Mouse (Mus musculus) heart, embryonic 15.5 days (tissue): ENCODE measurements around the gene 1700008O03Rik. TPM values are rescaled to one million over a fixed set of nuclear protein-coding genes. Genes with fewer than 3 reads are reported as not detected.

Source experiments
- ATAC-seq: fragments of 200-750 bp; cut with Nextera tagmentation; replicated peaks from 2 replicates; pipeline ENCODE4 v1.8.0; 2017; ENCODE audit warnings: low read depth, moderate TSS enrichment; ENCODE audit not compliant: insufficient number of reproducible peaks, insufficient read depth, low FRiP score
- H3K27ac ChIP-seq: fragments of 300-500 bp; sonication (generic); 2 replicates; pipeline ENCODE4 v1.5.1; 2015; ENCODE audit warnings: mild to moderate bottlenecking, inconsistent platforms
- H3K27me3 ChIP-seq: fragments of 300-500 bp; sonication (generic); 2 replicates; pipeline ENCODE4 v1.6.1; 2015; ENCODE audit warnings: inconsistent platforms
- H3K36me3 ChIP-seq: fragments of 300-500 bp; sonication (generic); 2 replicates; pipeline ENCODE4 v1.6.1; 2015; ENCODE audit warnings: mild to moderate bottlenecking, inconsistent platforms
- H3K4me1 ChIP-seq: fragments of 300-500 bp; sonication (generic); replicated peaks from 2 replicates; pipeline ENCODE4 v1.6.1; 2015; ENCODE audit warnings: inconsistent platforms
- H3K4me2 ChIP-seq: fragments of 300-500 bp; sonication (generic); 2 replicates; pipeline ENCODE4 v1.6.1; 2015; ENCODE audit warnings: inconsistent platforms, mild to moderate bottlenecking, moderate library complexity
- H3K4me3 ChIP-seq: fragments of 300-500 bp; sonication (generic); 2 replicates; pipeline ENCODE4 v1.5.1; 2015; ENCODE audit warnings: mild to moderate bottlenecking, inconsistent platforms
- H3K9ac ChIP-seq: fragments of 300-500 bp; sonication (generic); 2 replicates; pipeline ENCODE4 v1.6.1; 2015; ENCODE audit warnings: mild to moderate bottlenecking, inconsistent platforms
- H3K9me3 ChIP-seq: fragments of 300-500 bp; sonication (generic); replicated peaks from 2 replicates; pipeline ENCODE4 v1.6.1; 2016; ENCODE audit warnings: inconsistent platforms
- WGBS: fragments of 180-500 bp; shearing (Covaris S2); methylation state at CpG from one replicate; pipeline ENCODE4 v1.1.7; 2015; ENCODE audit warnings: mixed read lengths; 5-methylcytosine and 5-hydroxymethylcytosine counted together
- polyA plus RNA-seq: library from polyadenylated mRNA; unstranded; fragments of >200 nt; fragmentation: Nextera tagmentation; extraction: Ambion mirVana; gene quantifications from 2 replicates; pipeline ENCODE4 v1.2.1, GENCODE M21; 2015

The 1700008O03Rik gene
- polyA plus RNA-seq, 1 experiment from 2014 or later = 0.13 TPM

DNA sequence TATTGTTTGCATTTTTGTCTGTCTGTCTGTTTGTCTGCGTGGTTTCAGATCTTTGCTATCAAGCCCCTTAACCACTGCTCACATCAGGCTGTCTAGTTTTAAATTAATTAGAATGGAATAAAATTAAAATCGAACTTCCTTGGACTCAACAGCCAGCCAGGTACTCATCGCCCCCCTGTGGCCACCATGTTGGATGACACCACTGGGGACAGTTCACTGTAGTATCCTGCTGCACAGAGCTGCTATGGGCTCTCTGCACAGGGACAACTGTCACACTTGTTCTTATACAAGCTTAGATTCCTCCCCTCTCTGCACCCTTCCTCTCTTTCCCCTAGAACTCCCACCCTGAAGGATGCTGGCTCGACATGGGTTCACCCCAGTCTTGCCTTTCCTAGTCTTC lies 67.7 kb downstream of the 1700008O03Rik start:
- no peaks in the 10 kb centered on the region for H3K9me3 ChIP-seq
- H3K9ac ChIP-seq = no peak overlapping the region
- H3K4me1 ChIP-seq = no peaks in the 10 kb centered on the region
- no peaks in the 10 kb centered on the region for H3K36me3 ChIP-seq
- H3K27ac ChIP-seq = no peak overlapping the region
- WGBS = 28% methylated on average over 4 of the region's 4 CpGs
- no peak overlapping the region for H3K4me3 ChIP-seq
- no peak for ATAC-seq
- peaks cover 34% of the 10 kb centered on the region for H3K27me3 ChIP-seq
- H3K4me2 ChIP-seq = no peak overlapping the region

DNA sequence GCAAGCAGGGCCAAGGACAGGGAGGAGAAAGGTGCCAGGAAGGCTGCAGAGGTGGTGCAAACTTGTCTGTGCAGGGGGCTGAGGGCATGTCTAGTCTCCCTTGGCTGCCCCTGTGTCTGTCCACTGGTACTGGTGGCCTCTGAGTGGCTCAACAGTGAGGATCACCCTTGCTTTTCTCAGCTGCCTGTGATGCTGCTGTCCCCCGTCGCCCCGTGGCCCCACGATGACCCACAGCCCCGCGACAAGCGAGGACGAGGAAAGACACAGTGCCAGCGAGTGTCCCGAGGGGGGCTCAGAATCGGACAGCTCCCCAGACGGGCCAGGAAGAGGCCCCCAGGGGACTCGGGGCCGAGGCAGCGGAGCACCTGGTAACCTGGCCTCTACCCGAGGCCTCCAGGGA lies 73.1 kb downstream of the 1700008O03Rik start:
- no peaks in the 10 kb centered on the region for H3K36me3 ChIP-seq
- no peak overlapping the region for H3K27ac ChIP-seq
- no peak overlapping the region for H3K9ac ChIP-seq
- peaks cover 77% of the 10 kb centered on the region for H3K27me3 ChIP-seq
- no peak for ATAC-seq
- WGBS = 50% methylated on average over 16 of the region's 16 CpGs
- H3K4me3 ChIP-seq = no peak overlapping the region
- H3K4me2 ChIP-seq = no peak overlapping the region
- peaks cover 16% of the 10 kb centered on the region for H3K4me1 ChIP-seq
- no peaks in the 10 kb centered on the region for H3K9me3 ChIP-seq

DNA sequence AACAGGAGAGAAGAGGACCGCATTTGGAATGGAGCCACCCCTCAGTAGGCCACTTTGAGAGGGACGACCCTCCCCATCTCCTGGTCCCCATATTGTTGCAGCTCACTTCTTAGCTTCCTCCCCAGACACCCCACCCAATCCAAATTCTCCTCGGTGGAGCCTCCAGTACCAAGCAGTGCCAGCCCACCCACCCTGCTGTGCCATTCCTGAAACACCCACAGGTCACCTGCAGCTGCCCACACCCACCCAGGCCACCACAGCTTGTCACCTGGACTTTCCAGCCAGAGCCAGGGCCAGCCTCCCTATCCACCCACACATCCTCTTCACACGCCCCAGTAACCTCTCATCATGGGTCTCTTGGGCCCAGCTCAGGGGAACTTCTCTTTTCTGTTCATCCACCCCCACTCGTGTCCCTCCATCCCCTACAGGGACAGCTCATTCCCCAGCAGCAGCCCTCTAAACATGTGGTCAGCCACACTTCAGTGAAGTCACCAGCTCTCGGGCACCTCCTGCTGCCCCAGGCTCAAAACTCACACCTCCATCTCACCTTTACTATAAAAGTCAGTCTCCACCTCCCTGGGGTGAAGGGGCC lies 73.8 kb downstream of the 1700008O03Rik start:
- Histone ChIP-seq H3K4me3 (no peak overlapping the region), H3K9ac (no peak overlapping the region), H3K36me3 (no peaks in the 10 kb centered on the region), H3K27me3 (peaks cover 77% of the 10 kb centered on the region), H3K9me3 (no peaks in the 10 kb centered on the region), H3K27ac (no peak overlapping the region), H3K4me1 (peaks cover 16% of the 10 kb centered on the region), H3K4me2 (peak overlapping the region; percentile 94)
- no peak for ATAC-seq
- WGBS = 10% methylated on average over 6 of the region's 6 CpGs

- peak; percentile 41 for ATAC-seq
- Histone ChIP-seq H3K4me2 (peak overlapping the region; percentile 94), H3K4me3 (peak overlapping the region; percentile 52), H3K27ac (no peak overlapping the region), H3K36me3 (no peaks in the 10 kb centered on the region), H3K9ac (peak overlapping the region; percentile 53), H3K4me1 (peaks cover 16% of the 10 kb centered on the region), H3K9me3 (no peaks in the 10 kb centered on the region), H3K27me3 (peaks cover 71% of the 10 kb centered on the region)
- WGBS = 4% methylated on average over 38 of the region's 38 CpGs
Measured at GRCm38 (mm10) chr7:44310878-44311712, 74.5 kb downstream of the 1700008O03Rik start.

GRCm38 (mm10) chr7:44310285-44310877 lies 75.2 kb downstream of the 1700008O03Rik start:
- under 1% methylated on average over 36 of the region's 40 CpGs for WGBS
- Histone ChIP-seq H3K4me1 (peaks cover 21% of the 10 kb centered on the region), H3K36me3 (no peaks in the 10 kb centered on the region), H3K27me3 (peaks cover 68% of the 10 kb centered on the region), H3K27ac (no peak overlapping the region), H3K9ac (peak overlapping the region; percentile 53), H3K4me2 (peak overlapping the region; percentile 94), H3K4me3 (peak overlapping the region; percentile 52), H3K9me3 (no peaks in the 10 kb centered on the region)
- peak; percentile 15 for ATAC-seq

Other genes with a start within 250 kb of the 1700008O03Rik start
- gene Klk1b16, start 249.1 kb downstream of the 1700008O03Rik start, polyA plus RNA-seq = not detected in 2 replicates
- gene Klk1b24, start 197.6 kb downstream of the 1700008O03Rik start, polyA plus RNA-seq = not detected in 2 replicates
- not detected in 2 replicates for gene Klk1b3, start 187.6 kb downstream of the 1700008O03Rik start, polyA plus RNA-seq
- gene Klk1b4, start 178.4 kb downstream of the 1700008O03Rik start, polyA plus RNA-seq = not detected in 2 replicates
- gene Klk1b5, start 169.9 kb downstream of the 1700008O03Rik start, polyA plus RNA-seq = not detected in 2 replicates
- gene Klk1, start 160.5 kb downstream of the 1700008O03Rik start, polyA plus RNA-seq = 0.13 TPM in 1 of 2 replicates, not detected in the other
- gene Gm36864, start 149.6 kb downstream of the 1700008O03Rik start, polyA plus RNA-seq = 0.09 TPM in 1 of 2 replicates, not detected in the other
- gene 1700028J19Rik, start 139.1 kb downstream of the 1700008O03Rik start, polyA plus RNA-seq = 0.62 and 1.1 TPM in 2 replicates
- gene 2410002F23Rik, start 139.1 kb downstream of the 1700008O03Rik start, polyA plus RNA-seq = 59.5 and 86.8 TPM in 2 replicates
- not detected in 2 replicates for gene Acp4, start 128.4 kb downstream of the 1700008O03Rik start, polyA plus RNA-seq
- gene Gm15517, start 124.4 kb downstream of the 1700008O03Rik start, polyA plus RNA-seq = not detected in 2 replicates
- gene Clec11a, start 78.9 kb downstream of the 1700008O03Rik start, polyA plus RNA-seq = 1.0 and 2.5 TPM in 2 replicates
- gene Shank1, start 75.6 kb downstream of the 1700008O03Rik start, polyA plus RNA-seq = 0.58 and 0.74 TPM in 2 replicates
- gene Syt3, start 1.7 kb downstream of the 1700008O03Rik start, polyA plus RNA-seq = 0.71 and 0.82 TPM in 2 replicates
- gene Lrrc4b, start 43.2 kb upstream of the 1700008O03Rik start, polyA plus RNA-seq = 1.8 TPM in 2 replicates
- gene Aspdh, start 79.6 kb upstream of the 1700008O03Rik start, polyA plus RNA-seq = 0.43 and 0.74 TPM in 2 replicates
- gene Josd2, start 82.2 kb upstream of the 1700008O03Rik start, polyA plus RNA-seq = 134 and 146 TPM in 2 replicates
- gene Emc10, start 110.7 kb upstream of the 1700008O03Rik start, polyA plus RNA-seq = 81.6 and 109 TPM in 2 replicates
- gene Fam71e1, start 110.8 kb upstream of the 1700008O03Rik start, polyA plus RNA-seq = 8.7 and 11.5 TPM in 2 replicates
- gene Mybpc2, start 138.8 kb upstream of the 1700008O03Rik start, polyA plus RNA-seq = 2.7 and 3.9 TPM in 2 replicates
- gene Spib, start 146.3 kb upstream of the 1700008O03Rik start, polyA plus RNA-seq = 0.59 and 5.2 TPM in 2 replicates
- gene Pold1, start 163.0 kb upstream of the 1700008O03Rik start, polyA plus RNA-seq = 41.7 and 66.9 TPM in 2 replicates
- gene Nr1h2, start 168.1 kb upstream of the 1700008O03Rik start, polyA plus RNA-seq = 53.2 and 64.6 TPM in 2 replicates
- 1.7 and 5.7 TPM in 2 replicates for gene Napsa, start 186.6 kb upstream of the 1700008O03Rik start, polyA plus RNA-seq
- gene Kcnc3, start 204.8 kb upstream of the 1700008O03Rik start, polyA plus RNA-seq = 0.11 and 0.37 TPM in 2 replicates